Mouse (Mus musculus) megakaryocyte, embryonic 14.5 days (primary cell): ENCODE results near the gene Pheta2.

Experiments
- FLI1 ChIP-seq: IDR thresholded peaks from 2 replicates; pipeline ENCODE4 v1.6.1; 2012; ENCODE audit warnings: low read length, inconsistent platforms, mixed read lengths
- GATA1 ChIP-seq: IDR thresholded peaks from 3 replicates; pipeline ENCODE4 v1.6.1; 2012; ENCODE audit warnings: mixed read lengths, low read length, inconsistent platforms, borderline replicate concordance

GRCm38 (mm10) chr15:82358431-82359260, 19.9 kb downstream of the Pheta2 start:
- TF ChIP-seq GATA1 (no peak), FLI1 (no peak)
